Mouse (Mus musculus): ENCODE results near the gene Prss50. TPM values are rescaled to one million over a fixed set of nuclear protein-coding genes. Genes with fewer than 3 reads are reported as not detected.

Prss50 gene
- polyA plus RNA-seq, 1 experiment from 2014 or later, result 0.15 TPM

Other genes starting within 250 kb of the Prss50 start
- gene Nradd, start 233.5 kb upstream of the Prss50 start, polyA plus RNA-seq (2015; fragmentation: Nextera tagmentation; extraction: Ambion mirVana), result 30.0 and 31.5 TPM in 2 replicates
- 2.1 and 2.2 TPM in 2 replicates for gene Nbeal2, start 203.8 kb upstream of the Prss50 start, polyA plus RNA-seq (2015; fragmentation: Nextera tagmentation; extraction: Ambion mirVana)
- gene Ccdc12, start 201.5 kb upstream of the Prss50 start, polyA plus RNA-seq (2015; fragmentation: Nextera tagmentation; extraction: Ambion mirVana), result 146 and 152 TPM in 2 replicates
- 0.40 and 1.8 TPM in 2 replicates for gene Myl3, start 116.1 kb upstream of the Prss50 start, polyA plus RNA-seq (2015; fragmentation: Nextera tagmentation; extraction: Ambion mirVana)
- 5.5 and 5.9 TPM in 2 replicates for gene Pth1r, start 110.8 kb upstream of the Prss50 start, polyA plus RNA-seq (2015; fragmentation: Nextera tagmentation; extraction: Ambion mirVana)
- not detected in 2 replicates for gene Prss42, start 59.8 kb upstream of the Prss50 start, polyA plus RNA-seq (2015; fragmentation: Nextera tagmentation; extraction: Ambion mirVana)
- gene Prss44, start 44.0 kb upstream of the Prss50 start, polyA plus RNA-seq (2015; fragmentation: Nextera tagmentation; extraction: Ambion mirVana), result not detected in 2 replicates
- not detected in 2 replicates for gene Prss43, start 31.3 kb upstream of the Prss50 start, polyA plus RNA-seq (2015; fragmentation: Nextera tagmentation; extraction: Ambion mirVana)
- not detected in 2 replicates for gene Prss45, start 23.4 kb upstream of the Prss50 start, polyA plus RNA-seq (2015; fragmentation: Nextera tagmentation; extraction: Ambion mirVana)
- gene Prss46, start 13.5 kb upstream of the Prss50 start, polyA plus RNA-seq (2015; fragmentation: Nextera tagmentation; extraction: Ambion mirVana), result not detected in 2 replicates
- 0.62 and 0.90 TPM in 2 replicates for gene Als2cl, start 21.9 kb downstream of the Prss50 start, polyA plus RNA-seq (2015; fragmentation: Nextera tagmentation; extraction: Ambion mirVana)
- gene Tmie, start 22.1 kb downstream of the Prss50 start, polyA plus RNA-seq (2015; fragmentation: Nextera tagmentation; extraction: Ambion mirVana), result 0.16 and 0.22 TPM in 2 replicates
- gene Fam240a, start 58.9 kb downstream of the Prss50 start, polyA plus RNA-seq (2015; fragmentation: Nextera tagmentation; extraction: Ambion mirVana), result not detected in 2 replicates
- not detected in 2 replicates for gene Tdgf1, start 88.2 kb downstream of the Prss50 start, polyA plus RNA-seq (2015; fragmentation: Nextera tagmentation; extraction: Ambion mirVana)
- gene Lrrc2, start 93.6 kb downstream of the Prss50 start, polyA plus RNA-seq (2015; fragmentation: Nextera tagmentation; extraction: Ambion mirVana), result 0.13 and 0.34 TPM in 2 replicates
- not detected in 2 replicates for gene Rtp3, start 132.6 kb downstream of the Prss50 start, polyA plus RNA-seq (2015; fragmentation: Nextera tagmentation; extraction: Ambion mirVana)
- gene Ltf, start 161.3 kb downstream of the Prss50 start, polyA plus RNA-seq (2015; fragmentation: Nextera tagmentation; extraction: Ambion mirVana), result 0.81 TPM in 1 of 2 replicates, not detected in the other
- gene Ccrl2, start 199.6 kb downstream of the Prss50 start, polyA plus RNA-seq (2015; fragmentation: Nextera tagmentation; extraction: Ambion mirVana), result 0.65 and 0.81 TPM in 2 replicates